Mouse (Mus musculus) forebrain, embryonic 11.5 days (tissue): ENCODE results near the gene Hes7. TPM values are rescaled to one million over a fixed set of nuclear protein-coding genes. Genes with fewer than 3 reads are reported as not detected.
A peak's percentile ranks its signal among the peaks of the same experiment; 100 is the strongest.

ENCODE experiments used
- ATAC-seq: fragments of 200-750 bp; cut with Nextera tagmentation; replicated peaks from 2 replicates; pipeline ENCODE4 v1.8.0; 2017; ENCODE audit warnings: moderate TSS enrichment; ENCODE audit not compliant: low FRiP score
- DNase-seq: peaks from one replicate; pipeline ENCODE4 v3.0.0-alpha.2; 2017; ENCODE audit warnings: low spot score
- H3K27ac ChIP-seq: fragments of 300-500 bp; sonication (generic); 2 replicates; pipeline ENCODE4 v1.5.1; 2014; ENCODE audit warnings: low read depth, low read length
- H3K27me3 ChIP-seq: fragments of 300-500 bp; sonication (generic); 2 replicates; pipeline ENCODE4 v1.6.1; 2014; ENCODE audit warnings: mild to moderate bottlenecking, low read length, mixed read lengths; ENCODE audit not compliant: control insufficient read depth, insufficient read depth
- H3K36me3 ChIP-seq: fragments of 300-500 bp; sonication (generic); 2 replicates; pipeline ENCODE4 v1.6.1; 2014; ENCODE audit warnings: mild to moderate bottlenecking, low read length, moderate library complexity, mixed read lengths; ENCODE audit not compliant: control insufficient read depth, insufficient read depth
- H3K4me1 ChIP-seq: fragments of 300-500 bp; sonication (generic); replicated peaks from 2 replicates; pipeline ENCODE4 v1.6.1; 2014; ENCODE audit warnings: low read length, mixed read lengths; ENCODE audit not compliant: control insufficient read depth, insufficient read depth
- H3K4me2 ChIP-seq: fragments of 300-500 bp; sonication (generic); 2 replicates; pipeline ENCODE4 v1.6.1; 2014; ENCODE audit warnings: low read depth, mild to moderate bottlenecking, low read length, moderate library complexity, mixed read lengths; ENCODE audit not compliant: severe bottlenecking
- H3K4me3 ChIP-seq: fragments of 300-500 bp; sonication (generic); 2 replicates; pipeline ENCODE4 v1.5.1; 2014; ENCODE audit warnings: low read depth, low read length
- H3K9ac ChIP-seq: fragments of 300-500 bp; sonication (generic); 2 replicates; pipeline ENCODE4 v1.6.1; 2014; ENCODE audit warnings: low read length
- H3K9me3 ChIP-seq: fragments of 300-500 bp; sonication (generic); 2 replicates; pipeline ENCODE4 v1.6.1; 2016; ENCODE audit warnings: low read length, mixed read lengths; ENCODE audit not compliant: control insufficient read depth
- WGBS: fragments of 180-500 bp; shearing (Covaris S2); extraction: QIAGEN DNeasy Blood & Tissue Kit; methylation state at CpG from one replicate; pipeline ENCODE4 v1.1.7; 2014; 5-methylcytosine and 5-hydroxymethylcytosine counted together
- polyA plus RNA-seq: library from polyadenylated mRNA; unstranded; fragments of >200 nt; fragmentation: Nextera tagmentation; extraction: Ambion mirVana; gene quantifications from 2 replicates; pipeline ENCODE4 v1.2.1, GENCODE M21; 2014

Gene Hes7
- polyA plus RNA-seq, 1 experiment from 2014 or later: 0.11 TPM

GRCm38 (mm10) chr11:69153831-69154230, 33.6 kb downstream of the Hes7 start:
- H3K36me3 ChIP-seq: no peaks in the 10 kb centered on the region
- H3K9me3 ChIP-seq: no peaks in the 10 kb centered on the region
- DNase-seq (no peak), ATAC-seq (no peak)
- H3K27me3 ChIP-seq: peaks cover 5% of the 10 kb centered on the region; the same call in 1 of the 2 replicates
- WGBS: 83% methylated on average over 8 of the region's 8 CpGs
- no peak overlapping the region for H3K9ac ChIP-seq
- H3K4me1 ChIP-seq: peaks cover 8% of the 10 kb centered on the region; the same call in 1 of the 2 replicates
- no peak overlapping the region for H3K4me2 ChIP-seq
- H3K27ac ChIP-seq: no peak overlapping the region
- H3K4me3 ChIP-seq: no peak overlapping the region

- Histone ChIP-seq H3K27me3 (peaks cover 5% of the 10 kb centered on the region; the same call in 1 of the 2 replicates), H3K9ac (no peak overlapping the region), H3K36me3 (no peaks in the 10 kb centered on the region), H3K9me3 (no peaks in the 10 kb centered on the region), H3K4me3 (no peak overlapping the region), H3K4me1 (peaks cover 8% of the 10 kb centered on the region; the same call in 1 of the 2 replicates), H3K4me2 (no peak overlapping the region), H3K27ac (no peak overlapping the region)
- DNase-seq (no peak), ATAC-seq (no peak)
- WGBS: 29% methylated on average over 1 of the region's 1 CpGs
Measured at GRCm38 (mm10) chr11:69155351-69155750, 35.1 kb downstream of the Hes7 start.

- Histone ChIP-seq H3K27ac (no peak within 1 kb of the TSS), H3K9me3 (no peaks in the 10 kb centered on the region), H3K36me3 (no peaks in the 10 kb centered on the region), H3K9ac (0 out of 2 replicates have a peak within 1 kb of the TSS, but pooled peaks have one; percentile 12), H3K4me3 (peak within 1 kb of the TSS; percentile 17), H3K4me2 (peak within 1 kb of the TSS; percentile 45), H3K27me3 (peaks cover 5% of the 10 kb centered on the region; the same call in 1 of the 2 replicates), H3K4me1 (peaks cover 6% of the 10 kb centered on the region; the same call in 1 of the 2 replicates)
- no peak; the same call in 1 of the 2 replicates for ATAC-seq
- peak; percentile 70 for DNase-seq
- 2% methylated on average over 18 of the region's 18 CpGs for WGBS
Measured at GRCm38 (mm10) chr11:69156800-69157199, 36.6 kb downstream of the Hes7 start, which contains the start of gene Alox12b. TSS of gene Alox12b (plus strand) at chr11:69156989.

- 93% methylated on average over 12 of the region's 12 CpGs for WGBS
- ATAC-seq: no peak
- DNase-seq: no peak
Measured at GRCm38 (mm10) chr11:69169313-69169712, 49.1 kb downstream of the Hes7 start.

GRCm38 (mm10) chr11:69171626-69172025, 51.4 kb downstream of the Hes7 start:
- H3K27me3 ChIP-seq: no peaks in the 10 kb centered on the region
- ATAC-seq: no peak
- H3K36me3 ChIP-seq: no peaks in the 10 kb centered on the region
- no peak overlapping the region for H3K4me3 ChIP-seq
- no peak overlapping the region for H3K9ac ChIP-seq
- no peaks in the 10 kb centered on the region for H3K9me3 ChIP-seq
- H3K4me1 ChIP-seq: no peaks in the 10 kb centered on the region
- peak; percentile 75 for DNase-seq
- WGBS: 27% methylated on average over 7 of the region's 7 CpGs
- no peak overlapping the region for H3K4me2 ChIP-seq
- H3K27ac ChIP-seq: no peak overlapping the region

More at GRCm38 (mm10) chr11:69169313-69169712, 49.1 kb downstream of the Hes7 start:
- no peak overlapping the region for H3K4me3 ChIP-seq
- H3K27ac ChIP-seq: no peak overlapping the region
- no peaks in the 10 kb centered on the region for H3K9me3 ChIP-seq
- H3K4me1 ChIP-seq: no peaks in the 10 kb centered on the region
- no peaks in the 10 kb centered on the region for H3K36me3 ChIP-seq
- H3K27me3 ChIP-seq: no peaks in the 10 kb centered on the region
- H3K9ac ChIP-seq: no peak overlapping the region
- no peak overlapping the region for H3K4me2 ChIP-seq

GRCm38 (mm10) chr11:69172606-69173005, 52.4 kb downstream of the Hes7 start:
- 90% methylated on average over 2 of the region's 2 CpGs for WGBS
- no peak overlapping the region for H3K4me2 ChIP-seq
- no peaks in the 10 kb centered on the region for H3K36me3 ChIP-seq
- H3K9me3 ChIP-seq: no peaks in the 10 kb centered on the region
- ATAC-seq (no peak), DNase-seq (no peak)
- H3K4me1 ChIP-seq: no peaks in the 10 kb centered on the region
- no peak overlapping the region for H3K9ac ChIP-seq
- no peak overlapping the region for H3K4me3 ChIP-seq
- no peaks in the 10 kb centered on the region for H3K27me3 ChIP-seq
- no peak overlapping the region for H3K27ac ChIP-seq

Other genes with a start within 250 kb of the Hes7 start
- 46.9 and 51.2 TPM in 2 replicates for gene Ndel1, start 248.5 kb upstream of the Hes7 start, polyA plus RNA-seq
- gene Rnf222, start 231.9 kb upstream of the Hes7 start, polyA plus RNA-seq: not detected in 2 replicates
- gene Rpl26, start 218.8 kb upstream of the Hes7 start, polyA plus RNA-seq: 825 and 852 TPM in 2 replicates
- not detected in 2 replicates for gene Odf4, start 193.3 kb upstream of the Hes7 start, polyA plus RNA-seq
- gene Arhgef15, start 162.9 kb upstream of the Hes7 start, polyA plus RNA-seq: 5.2 and 6.1 TPM in 2 replicates
- 1.6 and 2.4 TPM in 2 replicates for gene Slc25a35, start 152.3 kb upstream of the Hes7 start, polyA plus RNA-seq
- 64.8 and 67.8 TPM in 2 replicates for gene Rangrf, start 145.2 kb upstream of the Hes7 start, polyA plus RNA-seq
- 48.2 and 55.8 TPM in 2 replicates for gene Pfas, start 111.9 kb upstream of the Hes7 start, polyA plus RNA-seq
- gene Ctc1, start 104.5 kb upstream of the Hes7 start, polyA plus RNA-seq: 94.0 and 95.7 TPM in 2 replicates
- 199 and 209 TPM in 2 replicates for gene Aurkb, start 74.8 kb upstream of the Hes7 start, polyA plus RNA-seq
- gene Borcs6, start 60.7 kb upstream of the Hes7 start, polyA plus RNA-seq: 7.9 and 9.2 TPM in 2 replicates
- gene Tmem107, start 49.6 kb upstream of the Hes7 start, polyA plus RNA-seq: 60.3 and 60.6 TPM in 2 replicates
- gene Vamp2, start 31.9 kb upstream of the Hes7 start, polyA plus RNA-seq: 95.9 and 98.4 TPM in 2 replicates
- gene Per1, start 25.2 kb upstream of the Hes7 start, polyA plus RNA-seq: 8.2 and 10.0 TPM in 2 replicates
- 0.39 TPM in 1 of 2 replicates, not detected in the other for gene 9130213A22Rik, start 2.2 kb downstream of the Hes7 start, polyA plus RNA-seq
- gene Aloxe3, start 5.5 kb downstream of the Hes7 start, polyA plus RNA-seq: not detected in 2 replicates
- gene Alox12b, start 36.6 kb downstream of the Hes7 start, polyA plus RNA-seq: 0.08 TPM in 1 of 2 replicates, not detected in the other
- gene Alox8, start 77.4 kb downstream of the Hes7 start, polyA plus RNA-seq: 0.08 and 0.11 TPM in 2 replicates
- gene Gucy2e, start 116.6 kb downstream of the Hes7 start, polyA plus RNA-seq: 0.05 and 0.07 TPM in 2 replicates
- 31.7 and 32.1 TPM in 2 replicates for gene Cntrob, start 203.4 kb downstream of the Hes7 start, polyA plus RNA-seq
- 188 and 196 TPM in 2 replicates for gene Trappc1, start 203.6 kb downstream of the Hes7 start, polyA plus RNA-seq
- 3.5 and 3.7 TPM in 2 replicates for gene Kcnab3, start 205.9 kb downstream of the Hes7 start, polyA plus RNA-seq
- gene Rnf227, start 220.1 kb downstream of the Hes7 start, polyA plus RNA-seq: 25.7 and 30.1 TPM in 2 replicates
- gene Chd3, start 249.0 kb downstream of the Hes7 start, polyA plus RNA-seq: 53.0 and 61.4 TPM in 2 replicates